Mouse (Mus musculus) bone marrow, adult 2 months (tissue): ENCODE measurements around the gene Hs3st1. TPM values are rescaled to one million over a fixed set of nuclear protein-coding genes. Genes with fewer than 3 reads are reported as not detected.
"Not testable (repeated sequence)": the region's sequence is repeated elsewhere in the genome, so short reads cannot be mapped to it uniquely, and the experiment has no call there.

Experiments
- H3K27ac ChIP-seq: fragments of 200-500 bp; 2 replicates; pipeline ENCODE4 v1.5.1; 2012; ENCODE audit warnings: low read depth, mild to moderate bottlenecking, control low read depth, inconsistent platforms, low read length; ENCODE audit not compliant: control insufficient read depth, poor library complexity, insufficient read depth
- H3K4me1 ChIP-seq: fragments of 200-500 bp; 2 replicates; pipeline ENCODE4 v1.6.1; 2011; ENCODE audit warnings: low read length; ENCODE audit not compliant: control insufficient read depth, insufficient read depth
- H3K4me3 ChIP-seq: fragments of 200-500 bp; replicated peaks from 2 replicates; pipeline ENCODE3; 2011; ENCODE audit warnings: mild to moderate bottlenecking, low read depth, low read length, control low read depth; ENCODE audit not compliant: control insufficient read depth
- CTCF ChIP-seq: fragments of 200-500 bp; IDR thresholded peaks from 2 replicates; pipeline ENCODE4 v1.5.1; 2011; ENCODE audit warnings: low read length, control low read depth; ENCODE audit not compliant: control insufficient read depth, insufficient read depth
- POLR2A ChIP-seq: fragments of 200-500 bp; IDR thresholded peaks from 2 replicates; pipeline ENCODE4 v1.6.1; 2011; ENCODE audit warnings: low read depth, mild to moderate bottlenecking, control low read depth, low read length, borderline replicate concordance; ENCODE audit not compliant: control insufficient read depth
- WGBS: fragments of 180-500 bp; shearing (Covaris S2); methylation state at CpG from one replicate; pipeline ENCODE4 v1.1.7; 2018; 5-methylcytosine and 5-hydroxymethylcytosine counted together
- polyA plus RNA-seq: library from polyadenylated mRNA; stranded (reverse); fragments of >200 nt; gene quantifications from 2 replicates; pipeline ENCODE4 v1.2.4, GENCODE M21; 2011; ENCODE audit warnings: low replicate concordance; ENCODE audit not compliant: missing spikeins, insufficient read depth, insufficient read length

Gene Hs3st1
- 1.5 TPM in 1 of 2 replicates, not detected in the other for polyA plus RNA-seq

GRCm38 (mm10) chr5:39755375-39755774 lies at the start of gene Hs3st1:
TSS of gene Hs3st1 (minus strand) at chr5:39755475.
- WGBS, result 89% methylated on average over 15 of the region's 15 CpGs
- not testable (repeated sequence) for H3K27ac ChIP-seq

GRCm38 (mm10) chr5:39804663-39805062 lies 49.4 kb upstream of the Hs3st1 start:
- Histone ChIP-seq H3K4me3 (no peak overlapping the region), H3K27ac (no peak overlapping the region), H3K4me1 (no peaks in the 10 kb centered on the region)
- WGBS, result 22% methylated on average over 5 of the region's 5 CpGs
- no peak for TF ChIP-seq CTCF

More at GRCm38 (mm10) chr5:39755375-39755774, at the start of gene Hs3st1:
- H3K4me3 ChIP-seq, H3K4me1 ChIP-seq: not testable (repeated sequence)

- TF ChIP-seq POLR2A (no peak), CTCF (no peak)
- Histone ChIP-seq H3K4me3 (no peak overlapping the region), H3K4me1 (no peaks in the 10 kb centered on the region), H3K27ac (no peak overlapping the region)
- 76% methylated on average over 3 of the region's 3 CpGs for WGBS
Measured at GRCm38 (mm10) chr5:39803941-39804340, 48.7 kb upstream of the Hs3st1 start.

GRCm38 (mm10) chr5:39803457-39803856 lies 48.2 kb upstream of the Hs3st1 start:
- Histone ChIP-seq H3K4me1 (no peaks in the 10 kb centered on the region), H3K27ac (no peak overlapping the region), H3K4me3 (no peak overlapping the region)
- 83% methylated on average over 3 of the region's 3 CpGs for WGBS
- TF ChIP-seq POLR2A (no peak), CTCF (no peak)

- Histone ChIP-seq H3K27ac (no peak overlapping the region), H3K4me1 (no peaks in the 10 kb centered on the region), H3K4me3 (no peak overlapping the region)
- TF ChIP-seq CTCF (no peak), POLR2A (no peak)
- 14% methylated on average over 3 of the region's 3 CpGs for WGBS
Measured at GRCm38 (mm10) chr5:39802110-39802509, 46.8 kb upstream of the Hs3st1 start.

- Histone ChIP-seq H3K4me3 (no peak overlapping the region), H3K27ac (no peak overlapping the region), H3K4me1 (no peaks in the 10 kb centered on the region)
- WGBS, result 82% methylated on average over 7 of the region's 7 CpGs
- no peak for TF ChIP-seq POLR2A
- TF ChIP-seq CTCF, result no peak
Measured at GRCm38 (mm10) chr5:39777094-39777710, 21.9 kb upstream of the Hs3st1 start.

GRCm38 (mm10) chr5:39771680-39772348 lies 16.5 kb upstream of the Hs3st1 start:
- Histone ChIP-seq H3K27ac (no peak overlapping the region), H3K4me3 (no peak overlapping the region), H3K4me1 (no peaks in the 10 kb centered on the region)
- WGBS, result 69% methylated on average over 5 of the region's 5 CpGs
- TF ChIP-seq CTCF, result no peak
- TF ChIP-seq POLR2A, result no peak

GRCm38 (mm10) chr5:39761682-39762456 lies 6.6 kb upstream of the Hs3st1 start:
- no peaks in the 10 kb centered on the region for H3K4me1 ChIP-seq
- no peak overlapping the region for H3K27ac ChIP-seq
- H3K4me3 ChIP-seq, result no peak overlapping the region
- 84% methylated on average over 8 of the region's 8 CpGs for WGBS
- TF ChIP-seq POLR2A (no peak), CTCF (no peak)
